Mouse (Mus musculus) cerebellum, postnatal 4 days (tissue): ENCODE measurements around the gene Dlx4.
A peak's percentile ranks its signal among the peaks of the same experiment; 100 is the strongest.

Experiments
- DNase-seq, 2 experiments: peaks; one replicate each; pipeline ENCODE4 v3.0.0; 2022; ENCODE audit warnings: low spot score in 2 of 2, mixed read lengths in 1 of 2

The Dlx4 gene

DNA sequence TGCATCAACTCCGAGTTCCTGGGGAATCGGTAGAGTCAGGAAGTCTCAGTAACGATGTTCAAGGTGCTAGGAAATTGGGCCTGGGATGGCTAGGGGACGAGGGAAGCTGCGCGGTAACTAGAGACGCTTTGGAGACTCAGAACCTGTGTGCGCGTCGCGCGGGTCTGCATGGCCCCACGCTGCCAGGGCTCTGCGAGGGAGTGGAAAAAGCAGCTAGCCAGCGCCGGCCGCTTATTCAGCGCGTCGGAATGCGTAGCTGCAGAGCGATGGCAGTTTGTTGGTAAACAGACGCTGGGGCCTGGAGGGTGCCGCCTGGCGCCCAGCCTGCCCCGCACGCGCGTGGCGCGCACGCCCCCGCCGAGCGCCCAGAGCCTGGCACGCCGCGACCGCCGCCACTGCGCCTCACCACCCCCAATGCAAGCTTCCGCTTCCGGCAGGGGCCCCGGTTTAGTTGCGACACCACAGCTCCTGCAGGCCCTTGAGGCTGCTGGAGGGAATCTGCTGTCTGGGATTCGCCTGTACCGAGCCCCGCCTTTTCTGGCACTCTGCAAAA, at the start of gene Dlx4:
Gene Dlx4, minus strand, starts transcription at position 413 of the 553 bp plus-strand sequence.
- no peak for DNase-seq

- DNase-seq: no peak
Observed at GRCm38 (mm10) chr11:95189863-95190262, 43.8 kb upstream of the Dlx4 start.

DNA sequence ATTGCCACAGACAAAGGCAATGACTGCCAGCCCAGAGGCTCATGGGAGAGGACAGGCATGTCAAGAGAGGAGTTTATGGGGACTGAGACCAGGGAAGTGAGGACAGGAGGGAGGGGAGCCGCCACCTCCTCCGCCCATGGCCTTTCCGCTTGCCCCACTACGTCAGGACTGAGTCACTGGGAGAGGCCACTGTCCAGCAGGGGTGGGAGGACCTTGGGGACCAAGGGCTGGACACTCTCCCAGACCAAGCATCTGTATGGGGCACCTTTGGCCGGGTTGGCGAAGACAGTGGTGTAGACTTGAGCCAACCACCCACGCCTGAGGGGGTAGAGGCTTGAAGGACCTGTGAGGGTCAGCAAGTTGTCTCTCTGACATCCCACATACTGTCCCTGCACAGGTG, 40.8 kb upstream of the Dlx4 start:
- DNase-seq: no peak

GRCm38 (mm10) chr11:95185700-95186099, 39.6 kb upstream of the Dlx4 start:
- no peak for DNase-seq

DNA sequence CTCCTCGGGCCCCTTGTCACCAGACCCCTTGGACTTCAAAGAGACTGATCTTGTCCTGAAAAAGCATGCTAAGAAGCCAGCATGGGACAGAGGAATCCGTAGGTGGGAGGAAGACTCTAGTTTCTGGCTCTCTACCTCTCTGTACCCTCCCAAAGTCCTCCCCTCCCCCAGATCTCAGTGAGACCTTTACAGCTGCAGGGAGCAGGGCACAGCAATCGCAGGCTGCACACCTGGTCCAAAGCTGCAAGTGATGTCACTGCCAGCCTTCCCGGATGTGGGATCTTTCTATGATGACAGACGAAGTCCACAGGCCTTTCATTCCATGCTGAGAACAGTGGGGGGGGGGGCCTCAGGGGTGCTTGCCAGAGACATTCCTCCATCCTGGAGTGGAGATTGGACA, 38.5 kb upstream of the Dlx4 start:
- DNase-seq: no peak

DNA sequence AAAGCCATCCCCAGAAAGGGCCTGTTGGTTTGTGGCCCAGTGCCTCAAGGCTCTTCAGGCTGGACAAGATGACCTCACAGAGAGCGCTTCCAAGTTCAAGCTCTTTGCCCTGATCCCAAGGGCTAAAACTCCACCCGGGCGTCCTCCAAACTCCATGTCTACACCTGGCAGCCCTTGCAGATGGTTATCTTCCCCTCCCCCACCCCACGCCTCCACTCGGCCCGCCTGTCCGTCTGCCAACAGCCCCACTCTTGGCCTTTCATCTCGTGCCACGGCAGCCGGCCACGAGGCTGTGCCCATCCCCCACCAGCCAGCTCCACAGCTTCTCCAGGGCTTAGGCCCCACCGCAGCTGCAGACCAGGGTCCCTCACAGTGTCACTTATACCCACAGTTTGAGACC, 33.2 kb upstream of the Dlx4 start:
- peak in 1 of 2 experiments; percentile 14 for DNase-seq

DNA sequence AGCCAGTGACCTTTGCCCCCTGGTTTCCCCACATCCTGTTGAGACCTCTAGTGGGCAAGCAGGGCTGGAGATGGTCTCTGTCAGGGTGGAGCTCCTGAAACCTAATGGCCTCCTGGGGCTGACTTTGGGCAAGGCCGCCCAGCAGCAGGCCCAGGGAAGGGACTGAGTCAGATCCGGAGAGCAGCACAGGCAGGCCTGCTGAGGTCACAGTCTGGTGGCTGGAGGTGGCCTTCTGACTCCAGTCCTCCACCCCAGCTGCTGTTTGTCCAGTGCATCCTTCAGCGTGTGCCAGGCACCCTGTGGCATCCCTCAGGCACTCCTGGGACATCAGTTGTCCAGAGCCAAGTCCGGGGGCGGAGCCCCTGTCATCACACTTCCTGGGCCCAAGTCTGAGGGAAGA, 19.8 kb upstream of the Dlx4 start:
- DNase-seq: no peak

DNA sequence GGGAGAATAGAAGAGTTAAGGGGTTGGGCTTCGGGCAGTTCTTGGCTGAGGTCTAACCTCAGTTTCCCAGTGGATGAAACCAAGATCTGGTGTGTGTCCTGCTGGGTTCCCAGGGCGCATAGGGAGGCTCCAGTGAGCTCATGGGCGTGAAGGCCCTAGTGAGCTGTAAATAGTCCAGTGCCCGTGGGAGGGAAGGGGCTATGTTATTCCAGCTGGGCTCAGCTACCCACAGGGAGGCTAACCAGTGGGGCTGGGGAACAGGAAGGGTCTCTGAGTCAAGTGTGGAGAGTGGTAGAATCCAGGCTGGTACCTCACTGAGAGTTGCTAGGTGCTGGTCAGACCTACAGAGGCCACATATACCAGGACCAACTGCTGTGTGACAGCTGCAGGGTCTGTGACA, 15.6 kb upstream of the Dlx4 start:
- DNase-seq: no peak

DNA sequence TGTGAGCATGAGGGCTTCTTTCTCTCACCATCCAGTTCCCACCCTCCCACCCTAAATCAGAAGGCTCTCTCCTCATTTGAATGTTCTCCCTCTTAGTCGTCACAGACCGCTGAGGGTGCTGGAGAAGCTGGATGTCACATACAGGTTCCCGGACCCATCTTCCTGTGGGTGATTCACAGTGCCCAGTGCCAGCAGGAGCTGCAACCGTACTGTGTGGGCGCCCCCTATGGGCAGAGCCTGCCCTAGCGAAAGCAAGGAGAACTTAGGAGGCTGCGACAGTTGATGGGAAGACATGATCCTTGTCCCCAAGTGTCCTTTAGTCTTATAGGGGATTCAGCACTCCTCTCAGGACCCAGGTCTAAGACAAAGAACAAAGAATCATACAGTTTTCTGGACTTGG, 14.6 kb upstream of the Dlx4 start:
- DNase-seq: no peak

DNA sequence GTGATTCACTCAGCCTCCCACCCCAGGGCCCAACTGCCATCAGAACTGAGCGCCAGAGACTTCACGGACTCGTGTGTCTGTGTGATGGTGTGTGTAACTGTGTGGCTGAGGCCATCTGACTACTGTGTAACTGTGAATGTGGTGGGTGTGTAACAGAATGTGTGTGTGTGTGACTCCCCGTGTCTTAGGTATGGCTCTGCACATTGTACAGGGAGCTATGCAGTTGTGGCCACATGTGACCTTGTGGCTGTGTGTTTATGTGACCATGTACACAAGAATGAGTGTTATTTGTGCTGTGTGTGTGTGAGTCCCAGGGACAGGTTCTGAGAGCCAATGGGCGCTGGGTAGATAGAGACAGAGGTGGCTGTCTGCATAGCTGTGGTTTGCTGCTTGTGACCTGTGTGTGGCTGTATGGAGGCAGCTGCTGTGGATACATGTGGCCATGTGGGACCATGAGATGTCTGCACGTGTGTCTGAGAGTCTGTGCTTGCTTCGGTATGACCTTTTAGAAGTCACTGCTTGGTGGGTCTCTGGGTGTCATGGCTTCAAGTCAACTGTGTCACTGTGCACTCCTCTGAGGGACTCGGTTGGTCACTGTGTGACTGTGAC, 13.8 kb upstream of the Dlx4 start:
- DNase-seq: no peak

- no peak for DNase-seq
Observed at GRCm38 (mm10) chr11:95157872-95158271, 11.8 kb upstream of the Dlx4 start.

DNA sequence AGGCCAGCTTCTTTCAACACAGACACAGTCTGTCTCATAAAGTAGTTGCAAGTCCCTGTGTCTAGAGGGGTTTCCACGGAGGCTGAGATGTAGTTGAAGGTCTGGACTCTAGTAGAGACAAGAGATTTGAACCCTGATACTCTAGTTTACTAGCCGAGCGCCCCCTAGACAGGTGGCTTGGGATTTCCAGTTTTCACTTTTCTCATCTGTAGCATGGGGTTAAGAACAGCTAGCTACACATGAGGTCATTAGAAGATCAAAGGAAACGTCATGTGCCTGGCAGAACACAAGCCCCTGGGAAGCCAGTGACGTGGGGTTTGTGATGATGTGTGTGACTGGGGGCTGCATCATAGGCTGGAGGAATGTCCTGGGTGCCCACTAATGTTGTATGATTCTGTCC, 11.3 kb upstream of the Dlx4 start:
- no peak for DNase-seq

- no peak for DNase-seq
Observed at GRCm38 (mm10) chr11:95155511-95155910, 9.4 kb upstream of the Dlx4 start.

DNA sequence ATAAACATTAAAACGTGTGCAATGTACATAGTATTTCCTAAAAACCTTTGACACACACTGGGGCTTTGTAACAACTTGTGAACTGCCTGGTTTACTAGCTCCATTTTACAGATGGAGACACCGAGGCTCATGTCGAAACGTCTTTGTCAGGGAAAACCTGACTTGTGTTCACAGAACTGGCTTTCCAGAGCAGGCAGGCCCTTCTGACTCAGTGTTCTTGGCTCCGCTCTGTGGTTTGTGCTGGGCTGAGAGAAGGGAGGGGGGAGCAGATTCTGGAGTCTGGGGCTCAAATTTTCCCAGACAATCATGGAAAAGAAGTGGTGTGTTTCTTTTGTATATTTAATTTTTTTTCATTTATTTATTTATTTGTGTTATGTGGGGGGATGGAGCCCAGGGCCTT, 7.6 kb upstream of the Dlx4 start:
- DNase-seq: no peak

DNA sequence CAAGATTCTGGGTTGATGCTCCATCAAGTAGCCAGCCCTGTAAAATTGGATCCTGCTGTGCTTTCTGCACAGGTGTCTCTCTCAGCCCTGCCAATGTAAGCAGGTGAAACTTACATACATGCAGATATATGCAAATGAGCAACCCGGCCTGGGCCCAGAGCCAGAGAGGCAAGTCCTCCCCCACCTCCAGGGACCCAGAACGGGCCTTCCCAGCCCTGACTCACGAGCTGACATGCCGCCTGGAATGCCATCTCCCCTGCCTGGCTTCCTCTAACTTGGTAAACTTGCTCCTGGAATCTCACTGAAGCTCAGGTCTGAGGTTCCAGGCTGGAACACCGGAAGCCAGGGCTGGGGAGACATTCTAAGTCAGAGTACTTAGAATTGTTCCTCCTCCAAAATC, 7.1 kb upstream of the Dlx4 start:
- no peak for DNase-seq

DNA sequence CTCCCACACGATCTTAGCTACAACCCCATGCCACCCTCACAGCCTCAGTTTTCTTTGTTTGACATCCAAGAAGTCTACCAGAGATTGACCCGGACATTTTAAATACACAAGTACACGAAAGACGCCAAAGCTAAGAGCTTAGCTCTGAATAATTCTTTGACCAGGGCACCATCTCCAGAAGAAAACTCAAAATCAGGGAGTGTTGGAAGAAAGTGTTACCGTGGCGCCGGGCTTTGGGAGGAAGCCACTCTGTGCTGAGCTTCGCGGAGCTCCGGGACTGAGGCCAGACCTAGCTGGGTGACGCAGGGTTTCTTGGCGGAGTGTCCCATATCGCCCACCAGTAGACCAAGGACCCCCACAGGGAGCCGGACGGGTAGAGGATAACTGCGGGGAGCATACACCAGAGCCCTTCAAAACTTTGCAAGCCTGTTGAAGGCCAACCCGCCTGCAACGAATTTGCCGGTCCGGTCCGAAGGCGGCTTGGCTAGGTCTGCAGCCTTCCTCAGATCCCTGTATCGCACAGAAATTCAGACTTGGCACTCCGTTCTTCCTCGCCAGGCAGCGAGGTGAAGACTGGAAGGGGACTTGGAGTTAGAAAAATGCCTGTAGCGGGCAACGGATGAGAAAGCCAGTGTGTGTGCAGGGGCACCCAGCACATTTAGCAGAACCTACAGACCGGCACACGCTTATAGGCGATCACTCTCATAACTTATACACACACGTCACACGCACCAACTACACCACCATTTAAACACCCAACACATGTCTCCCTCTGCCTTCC, 4.4 kb upstream of the Dlx4 start:
- peak in 1 of 2 experiments; percentile 36 for DNase-seq

DNA sequence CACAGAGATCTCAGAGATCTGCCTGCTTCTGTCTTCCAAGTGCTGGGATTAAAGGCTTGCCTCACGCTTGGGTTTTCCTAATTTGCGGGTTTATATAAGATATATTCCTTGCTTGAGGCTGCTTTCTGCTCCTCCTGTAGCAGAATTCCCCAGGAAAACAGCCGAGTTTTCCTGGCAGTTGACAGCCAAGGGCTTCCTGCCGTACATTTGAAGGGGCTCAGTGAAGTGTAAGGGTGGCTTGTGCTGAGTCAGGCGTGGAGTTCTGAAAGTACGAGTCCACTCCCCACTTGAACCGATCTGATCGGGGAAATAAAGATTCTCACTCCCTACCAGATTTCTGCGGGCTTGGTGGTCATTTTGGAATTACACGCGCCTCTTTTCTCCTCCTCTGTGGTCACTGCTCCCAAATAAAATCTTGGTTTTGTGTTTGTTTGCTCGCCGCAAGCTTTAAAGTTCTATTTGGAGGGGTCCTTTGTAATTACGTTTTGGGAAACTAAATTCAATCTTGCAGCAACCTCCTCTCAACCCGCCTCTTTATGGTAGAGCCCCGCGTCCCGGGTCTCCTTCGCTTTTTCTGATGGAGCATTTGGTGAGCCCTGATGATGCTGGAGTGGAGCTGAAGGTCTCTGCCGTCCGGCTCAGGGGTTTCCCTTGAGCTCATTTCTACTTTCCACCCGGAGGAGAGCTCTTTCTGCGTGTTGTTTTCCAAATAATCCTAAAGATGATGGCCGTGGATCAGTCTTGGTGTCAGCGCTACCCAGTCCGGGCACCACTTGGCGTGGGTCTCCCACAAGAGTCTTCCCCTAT, 3.6 kb upstream of the Dlx4 start:
- no peak for DNase-seq

DNA sequence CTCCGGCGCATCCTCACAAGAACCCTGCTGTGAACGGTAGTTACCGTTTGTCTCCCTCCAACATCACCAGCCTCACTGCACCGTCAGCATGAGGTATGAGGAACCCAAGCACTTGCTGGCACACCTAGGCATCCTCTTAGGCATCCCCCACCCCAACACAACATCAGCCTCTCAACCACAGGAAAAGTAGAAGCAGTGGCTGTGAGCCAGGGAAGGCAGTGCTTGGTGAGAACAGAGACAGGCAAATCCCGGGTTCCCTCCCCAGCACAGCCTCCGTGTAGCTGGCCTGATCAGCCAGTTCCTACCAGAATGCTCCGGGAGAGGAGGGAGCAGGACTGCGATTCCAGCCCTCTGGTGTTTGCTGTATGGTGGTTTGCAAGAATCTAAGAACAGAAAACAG, 2.7 kb upstream of the Dlx4 start:
- no peak for DNase-seq

GRCm38 (mm10) chr11:95144946-95145483, 1.0 kb downstream of the Dlx4 start:
- DNase-seq: no peak

DNA sequence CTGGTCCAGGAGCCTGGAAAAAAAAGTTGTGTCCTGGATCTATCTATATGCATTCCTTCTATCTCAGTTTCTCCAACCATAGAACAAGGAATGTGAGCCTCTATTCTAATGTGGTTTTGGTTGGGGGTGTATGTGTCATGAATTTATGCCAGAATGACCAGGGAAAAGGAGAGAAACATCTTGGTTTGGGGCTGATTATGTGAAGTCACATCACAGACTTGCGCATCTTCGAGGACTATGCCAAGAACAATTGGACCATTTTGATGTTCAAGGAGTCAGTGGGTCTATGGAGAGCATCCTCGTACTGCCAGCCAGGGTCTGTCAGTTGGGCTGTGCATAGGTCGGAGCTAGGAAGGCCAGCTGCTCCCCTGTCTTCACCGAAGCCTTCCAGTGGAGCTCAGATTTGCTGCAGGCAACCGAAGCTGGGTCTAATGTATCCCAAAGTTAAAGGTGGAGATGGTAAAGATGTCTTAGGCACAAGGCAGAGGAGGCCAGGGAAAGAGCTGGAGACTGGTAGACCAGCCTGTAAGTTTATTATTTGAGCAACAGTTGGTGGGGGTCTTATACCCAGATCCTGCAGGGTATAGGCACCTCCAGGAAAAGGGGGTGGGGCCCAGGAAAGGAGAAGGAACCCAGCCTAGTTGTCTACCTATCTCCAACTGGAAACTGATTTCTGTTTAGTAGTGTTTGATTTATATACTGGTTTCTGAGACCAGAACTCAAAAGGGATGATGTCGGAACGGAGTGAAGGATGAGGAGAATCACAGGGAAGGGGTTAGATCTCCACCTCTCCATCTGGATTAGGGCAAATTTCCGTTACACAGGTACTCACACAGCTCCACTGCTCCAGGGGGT, 1.7 kb downstream of the Dlx4 start:
- DNase-seq: no peak

DNA sequence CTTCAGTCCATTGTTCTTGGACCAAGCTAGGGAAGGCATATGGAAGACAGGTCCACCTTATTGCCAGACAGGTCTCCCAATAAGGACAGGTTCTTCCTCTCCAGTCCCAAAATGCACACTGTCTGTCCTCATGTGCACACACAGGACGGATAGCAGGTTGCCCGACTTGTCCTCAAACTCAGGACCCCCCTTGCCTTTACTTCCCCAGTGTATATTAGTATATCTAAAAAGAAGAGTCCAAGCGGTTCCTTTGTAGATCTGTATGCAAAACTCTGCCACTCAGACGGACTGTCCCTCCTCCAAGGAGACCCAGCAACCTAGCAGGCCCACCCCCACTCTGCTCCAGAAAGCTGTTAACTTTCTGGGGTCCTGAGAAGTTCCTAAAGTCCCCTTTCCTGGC, 2.4 kb downstream of the Dlx4 start:
- DNase-seq: no peak
